Mouse (Mus musculus) heart, adult 9 months (tissue): ENCODE data around the gene Cabp1.
"Not testable (repeated sequence)": the region's sequence is repeated elsewhere in the genome, so short reads cannot be mapped to it uniquely, and the experiment has no call there.

Experiments used
- DNase-seq, 2 experiments: peaks; one replicate each; pipeline ENCODE4 v3.0.0; 2022; ENCODE audit warnings: low spot score in 2 of 2

Cabp1 gene

GRCm38 (mm10) chr5:115177866-115178265, 16.3 kb downstream of the Cabp1 start:
- DNase-seq, result no peak

GRCm38 (mm10) chr5:115174554-115174953, 19.6 kb downstream of the Cabp1 start:
- DNase-seq, result no peak

- no peak for DNase-seq
These were observed 24.0 kb downstream of the Cabp1 start for GRCm38 (mm10) chr5:115170150-115170549.

- no peak for DNase-seq
These were observed 25.4 kb downstream of the Cabp1 start for GRCm38 (mm10) chr5:115168641-115169415.

- no peak for DNase-seq
These were observed 26.8 kb downstream of the Cabp1 start for GRCm38 (mm10) chr5:115167396-115167795.

- DNase-seq, result no peak
These were observed 27.4 kb downstream of the Cabp1 start for GRCm38 (mm10) chr5:115166815-115167194.

- no peak for DNase-seq
These were observed 28.0 kb downstream of the Cabp1 start for GRCm38 (mm10) chr5:115165895-115166814.

- no peak for DNase-seq
These were observed 28.8 kb downstream of the Cabp1 start for GRCm38 (mm10) chr5:115165351-115165750.

- DNase-seq, result not testable (repeated sequence)
These were observed 29.7 kb downstream of the Cabp1 start for GRCm38 (mm10) chr5:115164446-115164845.

- DNase-seq, result no peak
These were observed 30.6 kb downstream of the Cabp1 start for GRCm38 (mm10) chr5:115163563-115163962.

GRCm38 (mm10) chr5:115161940-115162279, 32.3 kb downstream of the Cabp1 start:
- DNase-seq, result not testable (repeated sequence)

GRCm38 (mm10) chr5:115161064-115161939, 32.9 kb downstream of the Cabp1 start:
- peak; percentile 66 to 81 for DNase-seq

- no peak for DNase-seq
These were observed 33.5 kb downstream of the Cabp1 start for GRCm38 (mm10) chr5:115160655-115161054.

- DNase-seq, result no peak
These were observed 35.0 kb downstream of the Cabp1 start for GRCm38 (mm10) chr5:115159165-115159564.

GRCm38 (mm10) chr5:115158040-115158983, 35.9 kb downstream of the Cabp1 start, which contains the start of gene Mlec:
TSS of gene Mlec (minus strand) at chr5:115158179.
- peak; percentile 98 for DNase-seq

GRCm38 (mm10) chr5:115156933-115157589, 37.1 kb downstream of the Cabp1 start:
- DNase-seq, result no peak

- no peak for DNase-seq
These were observed 37.8 kb downstream of the Cabp1 start for GRCm38 (mm10) chr5:115156401-115156800.

- no peak for DNase-seq
These were observed 38.4 kb downstream of the Cabp1 start for GRCm38 (mm10) chr5:115155831-115156230.

- DNase-seq, result no peak
These were observed 39.0 kb downstream of the Cabp1 start for GRCm38 (mm10) chr5:115155156-115155631.
